Mouse (Mus musculus): ENCODE data around the gene Strc.
"Not testable (repeated sequence)": the region's sequence is repeated elsewhere in the genome, so short reads cannot be mapped to it uniquely, and the experiment has no call there.

Strc gene

GRCm38 (mm10) chr2:121386961-121387575, at the start of gene Strc:
TSS of gene Strc (minus strand) at chr2:121387168.
- not testable (repeated sequence) for DNase-seq

DNA sequence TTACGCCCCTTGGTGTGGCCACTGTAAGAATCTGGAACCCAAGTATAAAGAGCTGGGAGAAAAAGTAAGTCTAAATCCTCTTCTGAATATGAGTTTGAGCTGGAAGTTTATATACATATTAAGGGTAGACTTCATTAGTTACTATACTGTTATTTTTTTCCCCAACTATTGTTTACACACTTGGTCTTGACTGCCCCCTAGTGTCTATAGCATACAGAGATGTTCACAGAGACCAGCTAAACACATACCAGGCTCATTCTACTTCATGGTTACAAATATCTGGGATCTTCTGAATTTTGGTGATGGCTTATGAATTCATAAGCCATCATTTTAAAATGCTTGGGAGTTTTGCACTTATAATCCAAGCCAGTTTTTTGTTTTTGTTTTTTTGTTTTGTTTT, 47.9 kb upstream of the Strc start:
- no peak for DNase-seq

- DNase-seq = no peak
Observed at GRCm38 (mm10) chr2:121425890-121426289, 38.9 kb upstream of the Strc start.

DNA sequence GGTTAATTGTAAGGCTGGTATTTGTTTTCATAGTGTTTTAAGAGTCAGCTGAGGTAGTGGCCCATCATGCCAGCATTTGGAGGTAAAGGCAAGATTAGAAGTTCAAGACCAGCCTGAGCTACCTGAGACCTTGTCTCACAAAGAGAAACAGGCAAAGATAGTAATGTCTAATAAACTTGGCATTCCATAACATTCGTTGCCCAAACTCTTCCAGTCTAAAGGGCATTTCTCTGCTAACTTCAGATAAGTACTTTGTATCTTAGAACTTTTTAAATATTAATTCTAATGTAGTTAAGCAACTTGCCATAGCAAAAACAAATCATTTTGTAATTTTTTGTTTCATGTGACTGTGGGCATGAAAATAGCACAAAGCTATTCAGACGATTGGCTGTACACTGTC, 36.2 kb upstream of the Strc start:
- no peak for DNase-seq

- DNase-seq = no peak
Observed at GRCm38 (mm10) chr2:121418476-121418875, 31.5 kb upstream of the Strc start.

DNA sequence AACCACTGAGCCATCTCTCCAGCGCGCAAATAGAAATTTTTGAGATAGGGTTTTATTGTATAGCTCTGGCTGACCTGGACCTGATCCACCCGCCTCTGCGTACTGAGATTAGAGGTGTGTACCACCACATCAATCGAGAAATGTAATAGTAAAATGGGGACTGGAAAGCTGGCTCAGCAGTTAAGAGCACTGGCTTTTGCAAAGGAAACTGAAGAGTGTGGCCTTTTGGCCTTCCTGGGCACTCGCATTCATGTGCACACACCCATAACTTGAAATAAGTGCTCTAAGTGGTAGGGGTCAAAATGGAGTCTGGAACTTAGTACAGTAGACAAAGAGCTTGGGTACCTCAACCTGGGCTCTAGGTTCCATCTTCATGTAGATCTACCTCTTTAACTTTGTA, 29.4 kb upstream of the Strc start:
- DNase-seq = no peak

DNA sequence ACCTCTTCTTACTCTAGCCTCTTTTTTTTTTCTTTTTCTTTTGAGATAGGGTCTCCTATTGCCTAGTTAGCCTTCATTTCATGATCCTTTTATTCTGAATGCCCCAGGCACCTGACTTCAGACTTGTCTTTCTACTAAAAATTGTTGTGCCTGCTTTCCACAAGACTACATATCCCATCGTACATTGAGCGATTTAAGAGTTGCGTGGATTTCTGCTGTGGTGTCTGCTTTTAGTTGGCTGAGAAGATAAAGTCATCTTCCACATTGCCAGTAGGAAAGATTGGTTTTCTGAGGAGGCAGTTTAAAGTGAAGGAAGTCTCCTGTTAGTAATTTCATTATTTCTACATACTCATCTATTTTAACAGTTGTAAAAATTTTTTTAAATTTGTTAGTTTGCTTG, 28.6 kb upstream of the Strc start:
- DNase-seq = no peak

DNA sequence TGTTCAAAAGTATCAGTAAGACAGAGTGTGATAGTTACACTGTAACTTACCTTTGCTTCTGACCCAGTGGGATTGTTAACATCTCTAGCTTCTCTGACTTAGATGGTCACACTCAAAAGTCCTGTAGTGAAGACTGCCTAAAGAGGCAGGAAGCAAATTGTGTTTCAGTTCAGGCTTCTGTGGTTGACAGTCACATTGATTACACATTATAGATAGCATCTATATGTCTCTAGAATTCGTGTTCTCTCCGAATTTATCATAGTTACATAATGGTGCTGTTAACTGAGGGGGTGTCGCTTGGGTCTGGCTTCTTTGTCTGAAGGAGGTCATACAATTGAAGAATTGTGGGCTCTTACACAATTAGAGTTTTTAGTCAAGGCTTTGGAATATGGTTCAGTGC, 28.1 kb upstream of the Strc start:
- DNase-seq = no peak

- DNase-seq = peak; percentile 17 to 35
Observed at GRCm38 (mm10) chr2:121414139-121414685, 27.2 kb upstream of the Strc start.

DNA sequence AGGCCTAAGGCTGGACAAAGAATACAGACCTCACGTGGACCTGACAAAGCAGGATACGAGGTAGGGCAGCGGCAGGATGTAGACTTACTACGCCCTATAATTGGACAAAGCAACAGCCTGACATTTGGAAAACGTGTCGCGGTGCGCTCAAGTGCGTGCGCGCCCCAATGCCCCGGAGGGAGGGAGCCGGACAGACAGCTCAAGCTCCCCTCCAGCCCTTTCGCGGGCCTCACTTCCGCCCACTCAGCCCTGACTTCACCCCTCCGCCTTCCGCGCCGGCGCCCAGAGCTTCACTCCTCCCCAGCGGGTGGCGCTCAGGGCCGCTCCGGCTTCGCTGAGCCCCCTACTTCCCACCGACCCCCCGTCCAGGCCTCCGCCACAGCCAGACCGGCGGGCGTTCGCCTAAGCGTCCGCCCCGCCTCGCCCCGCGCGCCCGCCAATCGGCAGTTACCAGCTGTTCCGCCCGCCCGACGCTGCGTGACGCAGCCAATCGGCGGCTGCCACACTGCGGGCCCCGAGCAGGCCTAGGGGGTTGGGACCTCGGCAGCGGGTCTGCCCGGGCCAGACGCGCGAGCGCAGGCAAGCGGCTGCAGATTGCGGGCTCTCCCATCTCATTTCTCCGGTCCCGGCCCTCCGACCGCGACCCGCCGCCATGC, 26.5 kb upstream of the Strc start, which contains the start of the genes Pdia3 and Catsper2:
Pdia3 (plus strand) TSS at position 389 of the 656 bp plus-strand sequence.
Catsper2 (minus strand) TSS at position 406 of the 656 bp plus-strand sequence.
- peak; percentile 93 to 95 for DNase-seq

DNA sequence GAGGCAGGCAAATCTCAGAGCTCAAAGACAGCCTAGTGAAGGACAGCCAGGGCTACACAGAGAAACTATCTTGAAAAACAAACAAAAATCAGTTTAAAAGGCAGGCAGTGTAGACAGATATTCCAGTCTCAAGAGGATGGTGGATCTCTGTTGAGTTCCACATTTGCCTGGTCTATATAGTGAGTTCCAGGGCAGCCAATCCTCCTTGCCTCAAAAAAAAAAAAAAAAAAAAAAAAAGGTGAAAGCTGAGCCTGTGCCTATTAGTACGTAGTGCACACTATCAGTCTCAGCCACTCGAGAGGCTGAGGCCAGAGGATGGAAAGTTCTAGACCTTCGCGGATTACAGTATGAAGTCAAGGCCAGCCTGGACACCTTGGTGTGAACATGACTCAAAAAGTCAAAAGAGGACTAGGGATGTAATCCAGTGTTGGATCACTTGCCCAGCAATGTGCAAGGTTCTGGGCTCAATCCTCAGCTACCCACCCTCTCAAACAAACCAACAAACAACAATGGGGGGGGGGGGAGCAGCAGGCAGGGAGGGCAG, 25.9 kb upstream of the Strc start:
- no peak for DNase-seq

DNA sequence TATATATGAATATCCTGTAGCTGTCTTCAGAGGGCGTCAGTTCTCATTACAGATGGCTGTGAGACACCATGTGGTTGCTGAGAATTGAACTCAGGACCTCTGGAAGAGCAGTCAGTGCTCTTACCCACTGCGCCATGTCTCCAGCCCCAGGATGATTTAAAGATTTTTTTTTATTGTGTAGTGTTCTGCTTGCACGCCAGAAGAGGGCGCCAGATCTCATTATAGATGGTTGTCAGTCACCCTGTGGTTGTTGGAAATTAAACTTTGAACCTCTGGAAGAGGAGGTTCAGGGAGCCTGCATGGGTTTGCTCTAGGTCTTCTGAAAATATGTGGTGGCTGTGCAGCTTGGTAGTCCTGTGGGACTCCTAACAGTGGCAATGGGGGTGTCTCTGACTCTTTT, 21.2 kb upstream of the Strc start:
- DNase-seq = peak; percentile 33 to 59

DNA sequence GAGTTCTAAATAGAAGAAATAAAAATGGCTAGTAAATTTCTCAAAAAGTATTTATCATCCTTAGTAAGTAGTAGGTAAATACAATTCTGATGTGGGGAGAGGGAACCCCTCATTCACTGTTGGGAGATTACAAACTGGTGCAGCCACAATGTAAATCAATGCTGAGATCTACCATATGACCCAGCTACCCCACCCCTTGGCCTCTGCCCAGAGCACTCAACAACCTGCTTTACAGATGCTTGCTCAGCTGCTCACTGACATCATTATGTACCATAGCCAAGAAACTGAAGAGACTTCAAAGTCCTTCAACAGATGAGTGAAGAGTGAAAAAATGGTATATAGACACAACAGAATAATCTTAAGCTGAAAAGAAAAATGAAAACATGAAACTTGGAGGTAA, 16.3 kb upstream of the Strc start:
- DNase-seq = no peak

DNA sequence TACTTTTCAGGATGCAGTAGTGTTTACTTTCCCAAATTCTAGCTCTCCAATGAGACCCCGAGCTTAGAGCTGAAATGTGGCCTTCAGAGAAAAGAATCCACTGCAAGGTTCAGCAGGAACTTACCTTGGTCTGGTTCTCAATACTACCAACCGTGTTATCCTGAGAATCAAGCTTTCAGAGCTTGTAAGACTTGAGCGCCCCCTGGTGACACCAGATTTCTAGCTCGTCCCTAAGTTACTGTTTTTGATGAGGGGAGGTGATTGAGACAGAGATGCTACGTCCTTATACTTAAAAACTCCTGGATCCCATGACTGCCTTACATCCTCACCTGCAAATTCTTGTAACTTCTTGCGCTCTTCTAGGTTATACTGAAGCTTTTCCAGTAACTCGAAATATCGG, 9.7 kb upstream of the Strc start:
- DNase-seq = peak; percentile 40 to 87

- no peak for DNase-seq
Observed at GRCm38 (mm10) chr2:121374766-121375165, 12.2 kb downstream of the Strc start.

- no peak for DNase-seq
Observed at GRCm38 (mm10) chr2:121372266-121372665, 14.7 kb downstream of the Strc start.

- no peak for DNase-seq
Observed at GRCm38 (mm10) chr2:121370921-121371320, 16.0 kb downstream of the Strc start.

- DNase-seq = no peak
Observed at GRCm38 (mm10) chr2:121368831-121369230, 18.1 kb downstream of the Strc start.

DNA sequence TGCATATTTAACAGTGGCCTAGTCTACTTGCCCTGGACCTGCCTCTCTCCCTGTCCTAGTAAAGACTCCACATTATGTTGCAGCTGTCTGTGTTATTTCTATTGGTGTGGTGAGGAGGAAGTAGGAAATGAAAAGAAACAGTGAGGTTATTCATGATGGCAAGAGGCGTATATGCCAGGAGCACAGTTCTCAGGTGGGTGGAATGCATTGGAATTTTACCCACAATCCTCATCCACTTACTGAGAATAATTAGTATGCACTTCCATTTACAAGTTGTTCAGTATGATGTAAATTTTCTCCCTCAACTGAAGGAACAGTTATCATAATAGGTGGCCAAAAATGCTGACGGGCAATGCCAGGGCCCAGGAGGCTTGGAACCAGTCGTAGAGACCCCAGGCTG, 23.3 kb downstream of the Strc start:
- no peak for DNase-seq

- DNase-seq = no peak
Observed at GRCm38 (mm10) chr2:121359461-121359860, 27.5 kb downstream of the Strc start.

DNA sequence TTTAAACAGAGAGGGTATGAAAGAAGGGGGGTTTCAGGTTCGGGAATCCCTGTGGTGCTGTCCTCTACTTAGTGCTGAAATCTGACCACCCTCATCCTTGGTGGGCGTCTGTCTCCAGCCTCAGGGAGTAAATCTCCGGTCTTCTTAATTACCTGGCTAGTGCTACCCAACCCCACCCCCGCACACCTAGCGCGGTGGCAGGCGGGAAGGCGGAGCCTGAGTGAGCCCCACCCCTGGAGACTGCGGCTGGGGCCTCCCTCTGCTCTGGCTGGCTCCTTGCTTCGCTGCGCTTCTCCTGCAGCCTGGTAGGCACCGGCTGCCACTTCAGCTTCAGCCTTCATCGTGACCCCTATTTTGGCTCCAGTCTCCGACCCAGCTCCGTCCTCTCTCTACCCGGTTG, 28.6 kb downstream of the Strc start:
- DNase-seq = peak; percentile 77 to 83

- DNase-seq = no peak
Observed at GRCm38 (mm10) chr2:121357961-121358360, 29.0 kb downstream of the Strc start.

DNA sequence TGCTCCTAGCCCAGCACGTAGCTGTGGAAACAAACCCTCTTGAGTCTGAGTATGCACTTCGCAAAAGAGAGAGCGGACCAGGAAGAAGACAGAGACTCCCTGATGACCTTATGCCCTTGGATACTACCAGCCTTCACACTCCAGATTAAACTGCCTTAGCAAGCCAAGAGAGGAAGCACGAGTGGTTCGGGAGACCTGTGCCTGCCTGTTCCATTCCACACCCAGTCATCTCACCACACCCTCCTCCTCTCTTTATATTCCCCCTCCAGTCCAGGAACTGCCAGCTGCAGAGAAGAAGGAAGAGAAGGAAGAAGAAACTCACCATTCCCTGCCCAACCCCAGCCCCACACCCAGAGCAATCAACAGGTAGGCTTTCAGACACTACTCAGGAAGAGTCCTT, 29.5 kb downstream of the Strc start, which contains the start of gene Ckmt1:
Ckmt1 (plus strand) TSS at position 221 of the 400 bp plus-strand sequence.
- DNase-seq = peak in 1 of 2 experiments; percentile 18
